Mouse (Mus musculus) CD4-positive helper T cell, adult 2 months (primary cell): ENCODE results near the gene Spef2.

Experiments used
- DNase-seq: peaks from one replicate; pipeline ENCODE4 v3.0.0-alpha.2; 2012; ENCODE audit warnings: low read depth, missing footprints, low spot score

The Spef2 gene

DNA sequence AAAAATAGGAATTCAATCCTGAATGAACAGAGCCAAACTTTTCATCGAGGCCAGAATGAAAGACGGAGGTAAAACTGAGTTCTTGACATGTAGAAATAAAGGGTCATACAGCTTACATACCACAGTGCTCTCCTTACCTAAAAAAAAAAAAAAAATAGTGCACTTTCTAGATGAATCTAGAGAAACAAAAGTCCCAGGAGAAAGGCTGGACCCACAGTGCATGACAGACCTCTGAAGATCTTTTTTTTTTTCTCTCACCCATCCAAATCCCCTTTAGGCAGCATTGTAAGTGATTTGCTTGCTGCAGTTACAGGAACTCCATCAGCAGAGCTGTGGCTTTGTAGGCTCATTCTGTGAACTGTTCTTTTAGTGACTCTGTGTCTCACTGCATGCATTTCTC lies 199.7 kb downstream of the Spef2 start:
- no peak for DNase-seq

DNA sequence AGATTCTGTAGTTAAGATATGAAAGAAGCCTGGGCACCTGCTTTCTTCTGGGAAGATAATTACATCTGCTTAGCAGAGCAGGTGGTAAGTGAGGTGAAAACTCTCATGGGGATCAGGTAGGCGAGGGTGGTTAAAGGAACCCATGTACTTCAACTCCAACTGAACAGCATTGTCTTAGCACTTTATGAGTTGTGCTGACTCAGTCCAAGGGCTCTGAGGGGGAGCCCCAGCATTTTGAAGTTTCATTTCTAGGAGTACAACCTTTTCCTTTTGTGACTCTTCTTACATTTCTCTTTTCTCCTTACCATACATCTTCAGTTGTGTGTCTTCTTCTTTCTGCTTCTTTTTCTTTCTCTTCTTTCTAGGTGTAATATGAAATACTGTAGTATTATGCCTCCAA lies 213.5 kb downstream of the Spef2 start:
- peak; percentile 43 for DNase-seq

DNA sequence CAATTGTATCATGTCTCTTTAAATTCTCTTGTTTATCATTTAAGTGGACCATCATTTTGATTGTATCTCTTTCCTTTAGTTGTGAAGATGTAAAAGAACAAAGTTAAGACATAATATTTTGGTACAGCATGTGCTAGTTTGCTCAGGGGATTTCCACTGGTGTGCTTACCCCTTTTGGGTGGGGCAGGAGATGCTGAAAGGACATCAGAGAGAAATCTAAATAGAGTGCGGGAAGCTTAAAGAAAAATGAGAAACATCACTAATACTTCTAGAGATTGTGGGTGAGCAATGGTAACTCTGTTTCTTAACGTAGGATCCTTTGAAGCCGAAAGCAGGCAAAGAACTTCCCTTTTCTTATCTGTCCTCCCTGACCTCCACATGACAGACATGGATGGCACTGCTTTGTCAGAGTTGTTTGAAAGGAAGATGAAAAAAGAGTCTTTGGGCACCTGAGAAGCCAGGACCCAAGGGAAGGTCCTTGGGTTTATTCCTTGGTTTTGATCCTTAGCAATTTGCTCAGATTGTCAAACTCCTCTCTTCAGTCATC lies 215.2 kb downstream of the Spef2 start:
- peak; percentile 78 for DNase-seq

DNA sequence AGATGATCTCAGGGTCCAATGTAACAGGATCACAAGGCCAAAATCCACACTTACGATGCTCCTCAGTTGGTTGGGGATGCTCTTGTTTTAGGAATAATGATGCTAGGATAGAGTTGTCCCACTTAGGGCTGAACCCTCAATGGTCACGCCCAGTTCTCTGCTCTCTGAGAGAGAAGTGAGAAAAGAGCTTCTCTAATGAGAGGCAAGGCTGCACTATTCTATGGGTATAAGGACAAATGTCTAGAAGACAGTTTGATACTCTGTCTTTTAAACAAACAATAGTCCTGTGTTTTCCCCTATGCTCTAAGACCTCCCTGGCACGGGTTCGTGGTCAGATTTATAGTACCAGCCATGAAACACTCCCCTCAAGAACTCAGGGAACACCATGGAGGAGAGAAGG lies 218.6 kb downstream of the Spef2 start, which contains the start of gene Il7r:
Il7r (minus strand) TSS at position 101 of the 400 bp plus-strand sequence.
- DNase-seq: no peak

DNA sequence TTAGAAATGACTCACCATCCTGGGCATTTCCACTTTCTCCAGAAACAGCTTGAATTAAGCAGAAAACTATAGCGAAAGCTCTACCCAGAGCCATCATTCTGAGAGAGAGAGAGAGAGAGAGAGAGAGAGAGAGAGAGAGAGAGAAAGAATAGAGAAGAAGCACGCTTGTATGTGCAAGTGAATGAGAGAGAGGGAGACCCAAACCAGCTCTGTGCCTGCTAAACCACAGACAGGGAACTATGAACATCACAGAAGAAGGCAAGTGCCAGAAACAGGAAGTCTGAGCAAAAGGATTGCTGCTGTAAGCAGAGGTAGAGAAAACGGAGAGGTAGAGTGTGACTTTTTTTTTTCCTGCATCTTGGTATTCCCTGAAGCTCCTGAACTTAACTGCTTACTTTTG lies 219.0 kb downstream of the Spef2 start:
- DNase-seq: peak; percentile 77
